Mouse (Mus musculus) heart, adult 2 months (tissue): ENCODE results near the gene Actr3.

Source experiments
- CTCF ChIP-seq: fragments of 200-600 bp; IDR thresholded peaks from 2 replicates; pipeline ENCODE4 v1.8.1; 2022; ENCODE audit warnings: antibody characterized with exemption, mild to moderate bottlenecking, moderate library complexity
- POLR2A ChIP-seq: fragments of 200-500 bp; IDR thresholded peaks from 2 replicates; pipeline ENCODE4 v1.6.1; 2011; ENCODE audit warnings: mild to moderate bottlenecking, low read depth, low read length, control low read depth; ENCODE audit not compliant: insufficient read depth

DNA sequence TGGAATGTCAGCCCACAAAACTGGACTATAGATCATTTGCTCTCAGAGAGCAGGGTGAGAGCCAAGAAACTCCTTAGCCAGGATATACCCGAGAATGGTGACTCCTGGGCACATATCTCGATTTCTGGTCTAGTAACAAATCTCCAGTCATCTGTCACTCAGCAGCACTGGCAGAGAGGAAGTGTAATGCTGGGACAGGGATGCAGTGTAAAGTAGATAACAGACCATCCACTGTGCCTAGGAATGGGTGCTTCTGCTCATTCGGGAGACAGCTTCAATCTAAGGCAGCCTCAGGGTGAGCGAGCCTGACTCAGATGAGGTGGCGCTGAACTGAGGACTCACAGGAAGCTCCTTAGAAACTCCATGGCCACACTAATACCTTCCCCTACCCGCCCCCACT, 43.1 kb upstream of the Actr3 start:
- TF ChIP-seq CTCF (no peak), POLR2A (no peak)
